Mouse (Mus musculus) MEL (cell line): Measurements from ENCODE around the gene Ppp6r2. TPM values are rescaled to one million over a fixed set of nuclear protein-coding genes. Genes with fewer than 3 reads are reported as not detected.

ENCODE experiments used
- DNase-seq: peaks from one replicate; pipeline ENCODE4 v3.0.0; 2011; ENCODE audit warnings: low read depth, low spot score
- H3K27ac ChIP-seq: 2 replicates; pipeline ENCODE4 v1.5.1; 2012; ENCODE audit warnings: low read depth, mild to moderate bottlenecking, control low read depth, low read length, moderate library complexity; ENCODE audit not compliant: control insufficient read depth
- H3K27me3 ChIP-seq, 2 experiments: fragments of 150-350 bp in 1 of 2; sonication (generic) in 1 of 2; 2 replicates each; pipeline ENCODE4 v1.6.1; 2012; ENCODE audit warnings: low read length in 2 of 2, mild to moderate bottlenecking in 2 of 2, improper control_type of control experiment in 1 of 2, moderate library complexity in 1 of 2; ENCODE audit not compliant: insufficient read depth in 2 of 2, control insufficient read depth in 1 of 2
- H3K36me3 ChIP-seq, 2 experiments: 2 replicates each; pipeline ENCODE4 v1.6.1; 2012 to 2014; ENCODE audit warnings: low read length in 2 of 2, improper control_type of control experiment in 1 of 2, inconsistent platforms in 1 of 2, mild to moderate bottlenecking in 1 of 2; ENCODE audit not compliant: insufficient read depth in 2 of 2, control insufficient read depth in 1 of 2
- H3K4me1 ChIP-seq, 2 experiments: fragments of 150-350 bp in 1 of 2; sonication (generic) in 1 of 2; 2 replicates each; pipeline ENCODE4 v1.6.1; 2012; ENCODE audit warnings: low read length in 2 of 2, improper control_type of control experiment in 1 of 2, mild to moderate bottlenecking in 1 of 2; ENCODE audit not compliant: insufficient read depth in 2 of 2, control insufficient read depth in 1 of 2
- H3K4me3 ChIP-seq, 2 experiments: fragments of 150-350 bp in 1 of 2; sonication (generic) in 1 of 2; 2 replicates each; pipeline ENCODE4 v1.5.1; 2012; ENCODE audit warnings: low read depth in 2 of 2, low read length in 2 of 2, mild to moderate bottlenecking in 2 of 2, moderate library complexity in 2 of 2, control low read depth in 1 of 2, improper control_type of control experiment in 1 of 2; ENCODE audit not compliant: control insufficient read depth in 1 of 2, insufficient read depth in 1 of 2
- H3K79me2 ChIP-seq: 2 replicates; pipeline ENCODE4 v1.6.1; 2012; ENCODE audit warnings: mild to moderate bottlenecking, low read length, moderate library complexity; ENCODE audit not compliant: control insufficient read depth, poor library complexity, insufficient read depth
- H3K9ac ChIP-seq: 2 replicates; pipeline ENCODE4 v1.6.1; 2012; ENCODE audit warnings: low read depth, mild to moderate bottlenecking, control low read depth, low read length, moderate library complexity; ENCODE audit not compliant: control insufficient read depth, poor library complexity, severe bottlenecking
- H3K9me3 ChIP-seq: fragments of 150-350 bp; sonication (generic); replicated peaks from 2 replicates; pipeline ENCODE4 v1.6.1; 2012; ENCODE audit warnings: mild to moderate bottlenecking, low read length, improper control_type of control experiment, moderate library complexity; ENCODE audit not compliant: insufficient read depth
- CTCF ChIP-seq, 3 experiments: IDR thresholded peaks in 2 of 3; conservative IDR thresholded peaks in 1 of 3; 2 replicates each; pipeline ENCODE4 v1.5.1; 2011 to 2012; ENCODE audit warnings: low read length in 3 of 3, low read depth in 2 of 3, mild to moderate bottlenecking in 2 of 3, improper control_type of control experiment in 1 of 3, inconsistent platforms in 1 of 3, mixed read lengths in 1 of 3, moderate library complexity in 1 of 3; ENCODE audit not compliant: control insufficient read depth in 1 of 3, insufficient read depth in 1 of 3, poor library complexity in 1 of 3, severe bottlenecking in 1 of 3
- EP300 ChIP-seq, 2 experiments: IDR thresholded peaks; 2 replicates each; pipeline ENCODE4 v1.6.1; 2011; ENCODE audit warnings: improper control_type of control experiment in 2 of 2, low read length in 2 of 2, low read depth in 1 of 2, mild to moderate bottlenecking in 1 of 2
- ETS1 ChIP-seq: IDR thresholded peaks from 2 replicates; pipeline ENCODE4 v1.6.1; 2012; ENCODE audit warnings: low read depth, mild to moderate bottlenecking, inconsistent platforms, low read length, improper control_type of control experiment, moderate library complexity
- GATA1 ChIP-seq: IDR thresholded peaks from 2 replicates; pipeline ENCODE4 v1.6.1; 2011; ENCODE audit warnings: low read depth, low read length, improper control_type of control experiment
- KAT2A ChIP-seq: conservative IDR thresholded peaks from 2 replicates; pipeline ENCODE4 v1.6.1; 2012; ENCODE audit warnings: low read depth, low read length, improper control_type of control experiment, inconsistent platforms
- MAX ChIP-seq: IDR thresholded peaks from 2 replicates; pipeline ENCODE4 v1.6.1; 2011; ENCODE audit warnings: low read length, improper control_type of control experiment
- MAZ ChIP-seq: IDR thresholded peaks from 2 replicates; pipeline ENCODE4 v1.6.1; 2012; ENCODE audit warnings: low read depth, mild to moderate bottlenecking, inconsistent platforms, low read length, improper control_type of control experiment
- POLR2AphosphoS2 ChIP-seq: IDR thresholded peaks from 2 replicates; pipeline ENCODE4 v1.6.1; 2011; ENCODE audit warnings: low read length, improper control_type of control experiment
- POLR2AphosphoS5 ChIP-seq: IDR thresholded peaks from 2 replicates; pipeline ENCODE4 v1.6.1; 2012; ENCODE audit warnings: low read depth, borderline replicate concordance, mild to moderate bottlenecking, inconsistent platforms, low read length, moderate library complexity, mixed read lengths
- RAD21 ChIP-seq: IDR thresholded peaks from 2 replicates; pipeline ENCODE4 v1.6.1; 2011; ENCODE audit warnings: mild to moderate bottlenecking, low read depth, low read length, improper control_type of control experiment
- RCOR1 ChIP-seq: IDR thresholded peaks from 2 replicates; pipeline ENCODE4 v1.6.1; 2012; ENCODE audit warnings: low read depth, mild to moderate bottlenecking, inconsistent platforms, low read length, improper control_type of control experiment
- SMC3 ChIP-seq: IDR thresholded peaks from 2 replicates; pipeline ENCODE4 v1.6.1; 2011; ENCODE audit warnings: low read depth, low read length, improper control_type of control experiment
- TAL1 ChIP-seq: IDR thresholded peaks from 2 replicates; pipeline ENCODE4 v1.6.1; 2012; ENCODE audit warnings: mild to moderate bottlenecking, inconsistent platforms, low read length, moderate library complexity, mixed read lengths
- TCF12 ChIP-seq: IDR thresholded peaks from 2 replicates; pipeline ENCODE4 v1.6.1; 2014; ENCODE audit warnings: low read depth, mild to moderate bottlenecking, inconsistent platforms, low read length, improper control_type of control experiment, moderate library complexity
- USF2 ChIP-seq, 2 experiments: IDR thresholded peaks; 2 replicates each; pipeline ENCODE4 v1.6.1; 2011 to 2012; ENCODE audit warnings: improper control_type of control experiment in 2 of 2, low read length in 2 of 2, borderline replicate concordance in 1 of 2, inconsistent platforms in 1 of 2, low read depth in 1 of 2, mild to moderate bottlenecking in 1 of 2; ENCODE audit not compliant: insufficient read depth in 1 of 2
- ZKSCAN1 ChIP-seq: IDR thresholded peaks from 2 replicates; pipeline ENCODE4 v1.6.1; 2012; ENCODE audit warnings: low read depth, mild to moderate bottlenecking, inconsistent platforms, low read length, improper control_type of control experiment, moderate library complexity
- ZMIZ1 ChIP-seq: IDR thresholded peaks from 2 replicates; pipeline ENCODE4 v1.6.1; 2012; ENCODE audit warnings: low read depth, mild to moderate bottlenecking, inconsistent platforms, low read length, improper control_type of control experiment, moderate library complexity
- polyA plus RNA-seq, 2 experiments: library from polyadenylated mRNA; stranded (reverse) in 1 of 2; unstranded in 1 of 2; fragments of >175 nt in 1 of 2; fragments of >200 nt in 1 of 2; gene quantifications; 2 replicates each; pipeline versions ENCODE4 v1.2.1 to v1.2.4; 2012; ENCODE audit warnings: low replicate concordance in 2 of 2, low read depth in 1 of 2; ENCODE audit not compliant: insufficient read length in 2 of 2, insufficient read depth in 1 of 2, missing spikeins in 1 of 2
- total RNA-seq: library from RNA; depleted of rRNA; stranded (reverse); fragments of 300-350 nt; gene quantifications from 2 replicates; pipeline ENCODE4 v1.2.3, GENCODE M21; 2012

The Ppp6r2 gene
- total and polyA plus RNA-seq, 3 experiments = 15.5 to 23.2 TPM; not detected in 1

DNA sequence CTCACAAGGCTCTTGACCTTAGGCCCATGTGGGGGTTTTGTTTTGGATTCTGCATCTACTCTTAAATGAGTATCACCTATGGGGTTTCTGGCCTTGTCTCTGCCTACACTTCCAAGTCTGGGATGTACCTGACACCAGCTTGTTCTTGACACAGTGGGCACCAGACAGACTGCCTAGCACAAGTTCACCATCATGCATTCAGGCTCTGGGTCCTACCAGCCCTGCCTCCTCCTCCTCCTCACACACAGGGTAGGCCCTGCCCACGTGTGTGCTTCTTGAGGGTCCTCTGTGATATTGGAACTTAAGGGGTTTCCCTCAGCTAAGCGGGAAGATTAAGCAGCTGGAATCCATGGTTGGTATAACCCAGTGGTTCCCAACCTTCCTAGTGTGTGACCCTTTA lies 72.7 kb downstream of the Ppp6r2 start:
- Histone ChIP-seq H3K4me1 (peaks cover 12 to 14% of the 10 kb centered on the region in 2 experiments), H3K36me3 (peaks cover 4 to 20% of the 10 kb centered on the region in 2 experiments; a peak in 3 of 4 replicates), H3K9me3 (no peaks in the 10 kb centered on the region), H3K79me2 (no peaks in the 10 kb centered on the region), H3K27me3 (no peaks in the 10 kb centered on the region), H3K27ac (no peak overlapping the region), H3K9ac (no peak overlapping the region), H3K4me3 (no peak overlapping the region)
- DNase-seq = no peak
- no peak for TF ChIP-seq CTCF (IDR thresholded peaks at IDR 0.05 in 2 of 3, conservative IDR thresholded peaks at IDR 0.05 in 1 of 3; ENCODE audit: control insufficient read depth in 1 of 3, insufficient read depth in 1 of 3, low read depth in 2 of 3, low read length in 3 of 3, poor library complexity in 1 of 3, severe bottlenecking in 1 of 3)
- TF ChIP-seq ZKSCAN1 = no peak
- TF ChIP-seq MAZ = no peak

DNA sequence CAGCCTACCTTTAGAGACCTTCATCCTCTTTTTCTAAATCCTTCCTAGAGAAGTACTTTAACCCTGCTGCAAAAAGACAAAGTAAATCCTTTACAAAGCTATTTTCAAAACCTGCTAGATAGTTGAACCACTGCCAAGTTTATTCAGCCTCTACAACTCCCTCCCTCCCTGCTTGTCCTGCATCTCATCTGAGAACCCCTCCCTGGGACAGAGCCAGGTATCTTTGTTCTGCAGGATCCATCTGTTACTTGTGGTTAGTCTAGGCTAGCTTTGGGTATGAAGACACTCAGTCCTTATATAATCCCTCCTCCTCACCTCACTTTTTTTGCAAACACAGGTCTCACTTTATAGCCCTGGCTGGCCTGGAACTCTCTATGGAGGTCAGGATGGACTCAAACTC lies 73.7 kb downstream of the Ppp6r2 start:
- TF ChIP-seq EP300 (IDR thresholded peaks at IDR 0.05; ENCODE audit: low read depth in 1 of 2, low read length in 2 of 2) (peak in 1 of 2 experiments; percentile 50; a peak in 1 of 4 replicates), ZMIZ1 (peak; percentile 42; the same call in 1 of the 2 replicates), RAD21 (no peak), TAL1 (no peak; the same call in 1 of the 2 replicates), TCF12 (peak; percentile 56; the same call in 1 of the 2 replicates), KAT2A (no peak), USF2 (IDR thresholded peaks at IDR 0.05; ENCODE audit: borderline replicate concordance in 1 of 2, insufficient read depth in 1 of 2, low read depth in 1 of 2, low read length in 2 of 2) (no peak), GATA1 (0 out of 2 replicates have a peak, but pooled peaks have one; percentile 6), POLR2AphosphoS2 (peak; percentile 22; the same call in 1 of the 2 replicates), SMC3 (no peak), RCOR1 (0 out of 2 replicates have a peak, but pooled peaks have one; percentile 18), ETS1 (peak; percentile 43; the same call in 1 of the 2 replicates), MAX (no peak), POLR2AphosphoS5 (no peak)
- TF ChIP-seq, all 39 proteins: peak for 7
- Histone ChIP-seq H3K36me3 (peaks cover 7 to 20% of the 10 kb centered on the region in 2 experiments; a peak in 3 of 4 replicates), H3K79me2 (no peaks in the 10 kb centered on the region)

More for the DNA sequence above, 73.7 kb downstream of the Ppp6r2 start:
- peaks cover 12 to 14% of the 10 kb centered on the region in 2 experiments for H3K4me1 ChIP-seq
- no peak overlapping the region for H3K4me3 ChIP-seq
- no peaks in the 10 kb centered on the region for H3K9me3 ChIP-seq
- no peak overlapping the region for H3K9ac ChIP-seq
- H3K27me3 ChIP-seq = no peaks in the 10 kb centered on the region
- H3K27ac ChIP-seq = peak overlapping the region; percentile 48
- DNase-seq = peak; percentile 82
